Mouse (Mus musculus) hindbrain, postnatal 0 days (tissue): ENCODE results near the gene Kcng4. TPM values are rescaled to one million over a fixed set of nuclear protein-coding genes. Genes with fewer than 3 reads are reported as not detected.

Experiments
- ATAC-seq: fragments of 200-750 bp; cut with Nextera tagmentation; 2 replicates; pipeline ENCODE4 v1.8.0; 2017; ENCODE audit warnings: mild to moderate bottlenecking, moderate TSS enrichment, moderate library complexity
- DNase-seq: peaks from one replicate; pipeline ENCODE4 v3.0.0-alpha.2; 2015; ENCODE audit warnings: low spot score
- H3K27ac ChIP-seq: fragments of 300-500 bp; sonication (generic); 2 replicates; pipeline ENCODE4 v1.5.1; 2014; ENCODE audit warnings: mild to moderate bottlenecking
- H3K27me3 ChIP-seq: fragments of 300-500 bp; sonication (generic); 2 replicates; pipeline ENCODE4 v1.6.1; 2014; ENCODE audit warnings: low read length, mixed read lengths; ENCODE audit not compliant: insufficient read depth
- H3K36me3 ChIP-seq: fragments of 300-500 bp; sonication (generic); 2 replicates; pipeline ENCODE4 v1.6.1; 2014; ENCODE audit warnings: low read length, mixed read lengths; ENCODE audit not compliant: insufficient read depth
- H3K4me1 ChIP-seq: fragments of 300-500 bp; sonication (generic); 2 replicates; pipeline ENCODE4 v1.6.1; 2014; ENCODE audit warnings: antibody characterized with exemption, low read length, mixed read lengths; ENCODE audit not compliant: insufficient read depth
- H3K4me2 ChIP-seq: fragments of 300-500 bp; sonication (generic); 2 replicates; pipeline ENCODE4 v1.6.1; 2014; ENCODE audit warnings: low read depth, mild to moderate bottlenecking, low read length, moderate library complexity, mixed read lengths
- H3K4me3 ChIP-seq: fragments of 300-500 bp; sonication (generic); 2 replicates; pipeline ENCODE4 v1.5.1; 2014; ENCODE audit warnings: low read length
- H3K9ac ChIP-seq: fragments of 300-500 bp; sonication (generic); replicated peaks from 2 replicates; pipeline ENCODE4 v1.6.1; 2014; ENCODE audit warnings: mild to moderate bottlenecking, low read length, moderate library complexity, mixed read lengths
- H3K9me3 ChIP-seq: fragments of 300-500 bp; sonication (generic); 2 replicates; pipeline ENCODE4 v1.6.1; 2016; ENCODE audit warnings: low read length, mixed read lengths
- CTCF ChIP-seq: IDR thresholded peaks from 2 replicates; pipeline ENCODE4 v1.5.1; 2016; ENCODE audit warnings: antibody characterized with exemption, control low read depth, low read depth
- WGBS: fragments of 180-500 bp; shearing (Covaris S2); extraction: QIAGEN DNeasy Blood & Tissue Kit; methylation state at CpG from one replicate; pipeline ENCODE4 v1.1.7; 2014; 5-methylcytosine and 5-hydroxymethylcytosine counted together
- polyA plus RNA-seq: library from polyadenylated mRNA; unstranded; fragments of >200 nt; fragmentation: Nextera tagmentation; extraction: Ambion mirVana; gene quantifications from 2 replicates; pipeline ENCODE4 v1.2.1, GENCODE M21; 2015
- total RNA-seq: library from RNA; depleted of rRNA; stranded (reverse); fragments of >200 nt; gene quantifications from 2 replicates; pipeline ENCODE4 v1.2.3, GENCODE M21; 2014

The Kcng4 gene
- total and polyA plus RNA-seq, 2 experiments from 2014 or later: 0.21 to 0.73 TPM

DNA sequence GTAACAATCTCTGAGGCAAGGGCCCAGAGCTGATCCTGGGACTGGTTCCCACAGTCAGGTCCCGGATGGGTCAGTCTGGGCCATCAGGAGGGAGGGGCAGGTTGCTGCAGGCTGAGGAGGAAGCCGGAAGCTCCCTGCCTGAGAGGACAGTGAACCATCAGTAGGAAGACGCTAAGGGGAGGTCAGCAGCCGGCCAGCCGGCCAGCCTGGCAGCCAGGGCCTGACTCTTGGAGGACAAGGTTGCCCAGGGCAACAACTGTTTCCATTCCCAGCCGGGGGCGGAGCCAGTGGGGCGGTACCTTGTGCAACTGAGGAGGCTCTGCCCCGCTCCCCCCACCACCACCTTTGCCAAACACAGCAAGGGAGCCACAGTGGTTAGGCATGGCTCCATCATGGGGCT lies 25.6 kb upstream of the Kcng4 start:
- Histone ChIP-seq H3K9ac (no peak overlapping the region), H3K36me3 (no peaks in the 10 kb centered on the region), H3K9me3 (no peaks in the 10 kb centered on the region), H3K27me3 (no peaks in the 10 kb centered on the region), H3K4me3 (no peak overlapping the region), H3K27ac (peak overlapping the region; percentile 41; the same call in 1 of the 2 replicates), H3K4me1 (peaks cover 5% of the 10 kb centered on the region; the same call in 1 of the 2 replicates), H3K4me2 (no peak overlapping the region)
- no peak for TF ChIP-seq CTCF
- peak; percentile 77 for DNase-seq
- 8% methylated on average over 9 of the region's 9 CpGs for WGBS
- ATAC-seq: peak; percentile 85

DNA sequence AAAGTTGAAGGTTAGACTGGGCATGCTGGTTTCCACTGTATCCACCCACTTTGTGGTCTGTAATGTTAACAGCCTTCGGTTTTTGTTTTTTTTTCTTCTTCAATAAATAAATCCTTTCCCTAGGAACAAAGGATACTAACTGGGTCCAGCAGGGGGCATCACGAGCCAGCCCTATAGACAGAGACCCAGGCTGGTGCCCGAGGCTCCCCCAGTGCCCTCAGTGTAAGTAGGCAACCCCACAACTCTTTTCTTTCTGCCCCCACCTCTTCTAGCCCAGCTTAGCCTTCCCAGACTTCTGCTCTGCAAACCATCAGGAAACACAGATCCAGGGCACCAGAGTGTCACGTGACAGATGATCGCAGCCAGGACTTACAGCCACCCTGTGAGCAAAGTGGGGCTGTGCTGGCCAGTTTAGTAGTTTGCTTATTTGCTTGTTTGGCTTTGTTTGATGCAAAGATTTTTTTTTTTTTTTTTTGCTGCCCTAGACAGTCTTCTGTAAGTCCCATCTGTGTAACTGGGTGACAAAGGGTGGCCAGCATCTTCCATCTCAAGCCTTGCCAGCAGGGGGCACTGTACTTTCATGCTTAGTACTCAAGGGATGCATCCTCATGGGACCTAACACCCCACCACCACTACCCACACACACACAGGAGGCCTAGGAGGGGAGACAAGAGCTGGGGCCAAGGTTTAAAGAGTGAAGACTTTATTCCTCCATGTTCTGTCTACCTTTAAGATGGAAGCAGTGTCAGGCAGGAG lies 21.4 kb upstream of the Kcng4 start:
- H3K9me3 ChIP-seq: no peaks in the 10 kb centered on the region
- no peak for ATAC-seq
- no peak for DNase-seq
- H3K27ac ChIP-seq: no peak overlapping the region
- H3K27me3 ChIP-seq: no peaks in the 10 kb centered on the region
- no peak overlapping the region for H3K4me2 ChIP-seq
- TF ChIP-seq CTCF: peak; percentile 45
- no peak overlapping the region for H3K4me3 ChIP-seq
- H3K9ac ChIP-seq: no peak overlapping the region
- WGBS: 48% methylated on average over 5 of the region's 5 CpGs
- peaks cover 5% of the 10 kb centered on the region; the same call in 1 of the 2 replicates for H3K4me1 ChIP-seq
- H3K36me3 ChIP-seq: no peaks in the 10 kb centered on the region

DNA sequence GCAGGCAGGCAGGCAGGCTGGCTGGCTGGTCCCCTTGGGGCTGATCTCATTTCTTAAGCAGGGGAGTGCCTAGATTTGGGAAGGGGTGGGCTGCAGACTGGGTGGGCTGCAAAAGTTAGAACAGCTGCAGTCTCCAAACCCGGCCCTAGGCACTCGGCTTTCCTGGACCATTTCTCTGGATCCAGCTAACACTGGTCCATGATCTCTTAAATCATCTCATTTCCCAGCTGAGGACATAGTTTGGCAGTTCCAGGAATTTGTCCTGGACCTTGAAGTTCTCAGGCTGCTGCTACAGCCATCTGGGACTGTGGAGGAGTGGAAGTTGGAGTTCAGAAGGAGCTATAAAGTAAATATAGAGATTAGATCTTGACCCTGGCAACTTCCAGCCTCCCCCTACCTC lies 15.8 kb upstream of the Kcng4 start:
- DNase-seq (no peak), ATAC-seq (no peak)
- no peak overlapping the region for H3K9ac ChIP-seq
- H3K9me3 ChIP-seq: no peaks in the 10 kb centered on the region
- H3K27ac ChIP-seq: no peak overlapping the region
- H3K4me2 ChIP-seq: no peak overlapping the region
- no peak for TF ChIP-seq CTCF
- H3K4me1 ChIP-seq: no peaks in the 10 kb centered on the region
- 81% methylated on average over 2 of the region's 2 CpGs for WGBS
- no peak overlapping the region for H3K4me3 ChIP-seq
- no peaks in the 10 kb centered on the region for H3K27me3 ChIP-seq
- no peaks in the 10 kb centered on the region for H3K36me3 ChIP-seq

DNA sequence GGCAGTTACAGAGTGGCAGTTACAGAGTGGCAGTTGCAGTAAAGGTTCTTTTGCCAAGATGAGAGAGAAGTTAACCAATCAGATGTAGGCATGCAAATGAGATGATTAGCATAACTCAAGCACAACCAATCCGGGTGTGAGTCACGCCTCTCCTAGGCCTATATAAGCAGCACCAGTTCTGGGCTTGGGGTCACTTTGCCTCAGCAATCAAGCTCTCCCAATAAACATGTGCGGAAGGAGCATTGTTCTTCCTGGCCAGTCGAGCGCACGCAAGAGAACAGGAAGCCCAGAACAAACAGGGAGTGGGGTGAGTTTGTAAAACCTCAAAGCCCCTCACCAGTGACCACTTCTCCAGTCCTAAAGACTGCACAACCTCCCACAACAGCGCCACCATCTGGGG lies 11.4 kb upstream of the Kcng4 start:
- H3K27me3 ChIP-seq: no peaks in the 10 kb centered on the region
- DNase-seq (no peak), ATAC-seq (no peak)
- no peaks in the 10 kb centered on the region for H3K36me3 ChIP-seq
- no peak overlapping the region for H3K9ac ChIP-seq
- H3K27ac ChIP-seq: no peak overlapping the region
- no peak overlapping the region for H3K4me2 ChIP-seq
- H3K9me3 ChIP-seq: no peaks in the 10 kb centered on the region
- TF ChIP-seq CTCF: no peak
- no peaks in the 10 kb centered on the region for H3K4me1 ChIP-seq
- no peak overlapping the region for H3K4me3 ChIP-seq
- 84% methylated on average over 7 of the region's 7 CpGs for WGBS

DNA sequence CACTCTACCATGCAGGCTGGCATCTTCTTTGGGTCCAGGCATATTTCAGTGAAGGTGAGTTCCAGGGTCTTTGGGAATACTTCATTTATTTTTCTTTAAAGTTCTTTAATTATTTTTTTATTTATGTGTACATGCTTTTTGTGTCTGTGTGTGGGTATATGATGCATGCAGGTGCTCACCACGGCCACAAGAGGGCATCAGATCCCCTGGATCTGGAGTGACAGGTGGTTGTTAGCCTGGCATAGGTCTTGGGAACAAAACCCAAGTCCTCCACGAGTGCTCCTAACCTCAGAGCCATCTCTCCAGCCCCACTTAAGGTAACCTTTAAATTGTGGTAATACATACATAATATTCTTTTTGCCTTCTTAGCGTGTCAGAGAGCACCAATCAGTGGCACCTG lies 10.7 kb upstream of the Kcng4 start:
- Histone ChIP-seq H3K27ac (no peak overlapping the region), H3K27me3 (no peaks in the 10 kb centered on the region), H3K4me2 (no peak overlapping the region), H3K36me3 (no peaks in the 10 kb centered on the region), H3K4me3 (no peak overlapping the region), H3K4me1 (no peaks in the 10 kb centered on the region), H3K9me3 (no peaks in the 10 kb centered on the region), H3K9ac (no peak overlapping the region)
- 84% methylated on average over 3 of the region's 3 CpGs for WGBS
- ATAC-seq: no peak
- DNase-seq: no peak
- peak; percentile 32 for TF ChIP-seq CTCF

DNA sequence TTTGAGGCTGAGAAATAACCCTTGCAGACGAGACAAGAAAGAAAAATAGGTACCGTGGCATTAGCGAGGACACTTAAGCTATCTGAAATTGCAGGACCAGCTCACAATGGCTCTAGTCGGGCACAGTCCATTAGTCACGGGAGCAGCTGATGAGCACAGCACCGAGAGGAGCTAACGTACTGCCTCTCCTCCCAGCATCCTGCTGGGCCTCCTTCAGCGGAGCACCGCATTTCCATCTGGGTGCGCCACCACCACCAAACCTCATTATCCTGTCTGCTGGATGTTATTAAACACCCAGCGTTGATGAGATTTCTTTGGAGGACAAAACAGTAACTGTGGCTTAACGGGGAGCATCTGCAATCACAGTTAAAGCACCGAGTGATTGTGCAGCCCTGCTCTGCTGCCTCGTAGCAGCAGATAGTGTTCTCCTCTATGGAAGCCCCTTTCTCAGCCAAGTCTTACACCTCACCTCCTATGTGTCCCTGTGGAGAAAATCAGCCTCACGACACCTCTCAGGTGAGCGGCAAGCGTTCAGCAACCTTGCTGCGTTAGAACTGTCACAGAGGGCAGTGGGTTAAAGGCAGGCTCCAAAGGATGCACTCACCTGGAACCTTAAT lies 9.6 kb upstream of the Kcng4 start:
- Histone ChIP-seq H3K4me2 (no peak overlapping the region), H3K4me1 (no peaks in the 10 kb centered on the region), H3K27ac (peak overlapping the region; percentile 56), H3K36me3 (no peaks in the 10 kb centered on the region), H3K9ac (no peak overlapping the region), H3K27me3 (no peaks in the 10 kb centered on the region), H3K4me3 (no peak overlapping the region), H3K9me3 (no peaks in the 10 kb centered on the region)
- DNase-seq (peak; percentile 59), ATAC-seq (peak; percentile 82)
- no peak for TF ChIP-seq CTCF
- 36% methylated on average over 18 of the region's 18 CpGs for WGBS

DNA sequence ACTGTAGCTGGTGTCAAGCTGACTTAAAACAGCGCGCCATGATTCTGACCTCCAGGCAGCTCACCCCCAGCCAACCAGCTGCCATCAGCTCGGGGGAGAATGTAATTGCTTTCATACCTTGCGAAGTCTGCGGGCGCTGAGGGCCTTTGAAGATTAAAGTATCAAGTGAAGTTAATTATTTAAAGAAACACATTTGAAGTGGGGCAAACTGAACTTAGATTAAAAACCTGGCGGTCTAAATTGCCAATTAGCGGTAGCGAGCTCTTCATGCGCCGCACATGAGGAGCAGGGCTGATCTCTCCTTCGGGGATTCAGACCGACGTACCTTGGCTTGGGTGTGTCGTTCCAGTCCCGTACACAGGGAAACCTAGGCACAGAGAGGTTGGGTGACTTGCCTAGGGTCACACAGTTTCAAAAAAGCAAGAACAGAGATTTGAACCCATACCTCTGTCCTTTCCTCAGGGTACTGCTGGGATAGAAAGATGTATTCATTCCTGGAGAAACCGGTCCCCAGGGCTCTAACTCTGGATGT lies 9.0 kb upstream of the Kcng4 start:
- ATAC-seq (peak; percentile 57; the same call in 1 of the 2 replicates), DNase-seq (peak; percentile 44)
- Histone ChIP-seq H3K27me3 (no peaks in the 10 kb centered on the region), H3K4me2 (no peak overlapping the region), H3K9ac (no peak overlapping the region), H3K36me3 (no peaks in the 10 kb centered on the region), H3K27ac (peak overlapping the region; percentile 56; the same call in 1 of the 2 replicates), H3K4me3 (no peak overlapping the region), H3K4me1 (no peaks in the 10 kb centered on the region), H3K9me3 (no peaks in the 10 kb centered on the region)
- no peak for TF ChIP-seq CTCF
- 74% methylated on average over 17 of the region's 17 CpGs for WGBS
